Mouse (Mus musculus) c-Kit-positive CD71-positive TER-119-positive erythroid progenitor cells, embryonic 14.5 days (primary cell): Measurements from ENCODE around the gene Dnal1.
"Not testable (repeated sequence)": the region's sequence is repeated elsewhere in the genome, so short reads cannot be mapped to it uniquely, and the experiment has no call there.

Experiments used
- DNase-seq: peaks from one replicate; pipeline ENCODE4 v3.0.0-alpha.2; 2013; ENCODE audit warnings: low spot score

The Dnal1 gene

GRCm38 (mm10) chr12:84114153-84114994, at the start of gene Dnal1:
Dnal1 (plus strand) TSS chr12:84114366.
- peak; percentile 60 for DNase-seq

DNA sequence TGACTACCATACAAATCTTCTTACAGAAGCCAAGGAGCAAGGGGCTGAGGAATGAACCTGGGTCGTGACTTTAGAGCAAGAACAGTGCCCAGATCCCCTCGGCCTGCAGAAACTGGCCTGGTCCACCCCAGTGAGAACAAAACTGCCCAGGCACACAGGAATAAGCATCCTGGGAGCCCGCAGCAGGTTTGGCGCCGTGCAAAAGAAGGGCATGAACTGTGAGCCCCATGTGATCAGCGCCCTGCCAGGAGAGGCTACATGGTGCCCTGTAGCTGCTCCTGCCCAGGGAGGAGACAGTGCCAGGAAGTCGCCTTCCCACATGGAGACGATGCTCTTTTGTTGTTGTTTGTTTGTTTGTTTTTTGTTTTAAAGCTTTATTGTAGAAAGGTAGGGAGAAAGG, 49.5 kb upstream of the Dnal1 start:
- no peak for DNase-seq

GRCm38 (mm10) chr12:84067752-84068151, 46.4 kb upstream of the Dnal1 start:
- DNase-seq = no peak

DNA sequence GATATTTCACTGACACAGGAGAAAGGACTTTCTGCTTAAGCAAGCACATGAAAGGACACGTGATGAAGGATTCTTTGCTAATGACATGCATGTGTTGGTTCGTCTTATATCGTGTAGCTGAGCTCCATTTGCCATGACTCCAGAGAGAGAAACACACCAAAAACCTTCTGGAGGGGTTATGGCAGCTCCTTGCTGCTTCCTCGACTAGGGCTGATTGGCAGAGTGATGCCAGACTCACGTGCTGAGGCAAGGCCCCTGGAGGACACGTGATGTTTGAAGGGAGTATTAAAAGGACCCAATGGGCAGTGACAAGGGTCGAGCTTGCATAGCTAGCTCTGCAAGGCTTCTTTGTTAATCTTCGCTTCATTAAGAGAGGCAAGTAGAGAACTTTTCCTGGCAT, 45.9 kb upstream of the Dnal1 start:
- DNase-seq = no peak

- DNase-seq = no peak
These were observed 45.2 kb upstream of the Dnal1 start, which contains the start of gene Acot5 for GRCm38 (mm10) chr12:84068986-84069385. Acot5 (plus strand) TSS chr12:84069325.

- not testable (repeated sequence) for DNase-seq
These were observed 44.6 kb upstream of the Dnal1 start for GRCm38 (mm10) chr12:84069582-84069981.

DNA sequence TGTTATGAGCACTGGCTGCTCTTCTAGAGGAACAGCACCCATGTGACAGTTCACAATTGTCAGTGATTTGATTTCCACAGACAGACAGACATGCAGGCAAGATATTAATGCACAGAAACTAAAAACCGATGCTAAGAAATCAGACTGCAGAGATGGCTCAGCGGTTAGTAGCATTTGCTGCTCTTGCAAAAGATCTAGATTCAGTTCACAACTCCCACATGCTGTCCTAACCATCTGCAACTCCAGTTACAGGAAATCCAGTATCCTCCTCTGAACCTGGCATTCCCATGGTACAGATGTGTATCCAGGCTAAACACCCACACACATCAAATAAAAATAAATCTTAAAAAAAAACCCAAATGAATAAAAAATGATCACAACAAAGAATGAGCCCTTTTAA, 42.5 kb upstream of the Dnal1 start:
- no peak for DNase-seq

- DNase-seq = no peak
These were observed 36.7 kb upstream of the Dnal1 start for GRCm38 (mm10) chr12:84077371-84077990.

GRCm38 (mm10) chr12:84083842-84084241, 30.3 kb upstream of the Dnal1 start:
- no peak for DNase-seq

GRCm38 (mm10) chr12:84084581-84084980, 29.6 kb upstream of the Dnal1 start:
- DNase-seq = no peak

DNA sequence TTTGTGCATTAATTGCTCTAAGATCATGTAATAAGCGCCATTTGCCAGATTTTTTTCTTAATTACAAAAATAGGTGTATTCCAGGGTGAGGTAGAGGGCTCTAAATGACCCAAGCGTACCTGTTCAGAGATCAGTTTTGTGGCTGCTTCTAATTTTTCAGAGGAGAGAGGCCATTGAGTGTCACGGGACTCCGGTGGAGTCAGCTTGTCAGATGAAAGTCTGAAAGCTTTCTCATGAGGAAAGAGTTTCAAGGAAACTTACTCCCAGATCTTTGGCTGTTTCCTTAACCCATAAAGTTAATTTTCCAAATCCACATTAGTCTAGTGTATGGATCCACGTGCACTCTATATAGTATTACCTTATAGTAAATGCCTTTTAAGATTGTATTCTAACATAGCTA, 19.5 kb upstream of the Dnal1 start:
- not testable (repeated sequence) for DNase-seq

- no peak for DNase-seq
These were observed 14.6 kb upstream of the Dnal1 start for GRCm38 (mm10) chr12:84099605-84100004.

GRCm38 (mm10) chr12:84100071-84100470, 14.1 kb upstream of the Dnal1 start:
- DNase-seq = no peak

DNA sequence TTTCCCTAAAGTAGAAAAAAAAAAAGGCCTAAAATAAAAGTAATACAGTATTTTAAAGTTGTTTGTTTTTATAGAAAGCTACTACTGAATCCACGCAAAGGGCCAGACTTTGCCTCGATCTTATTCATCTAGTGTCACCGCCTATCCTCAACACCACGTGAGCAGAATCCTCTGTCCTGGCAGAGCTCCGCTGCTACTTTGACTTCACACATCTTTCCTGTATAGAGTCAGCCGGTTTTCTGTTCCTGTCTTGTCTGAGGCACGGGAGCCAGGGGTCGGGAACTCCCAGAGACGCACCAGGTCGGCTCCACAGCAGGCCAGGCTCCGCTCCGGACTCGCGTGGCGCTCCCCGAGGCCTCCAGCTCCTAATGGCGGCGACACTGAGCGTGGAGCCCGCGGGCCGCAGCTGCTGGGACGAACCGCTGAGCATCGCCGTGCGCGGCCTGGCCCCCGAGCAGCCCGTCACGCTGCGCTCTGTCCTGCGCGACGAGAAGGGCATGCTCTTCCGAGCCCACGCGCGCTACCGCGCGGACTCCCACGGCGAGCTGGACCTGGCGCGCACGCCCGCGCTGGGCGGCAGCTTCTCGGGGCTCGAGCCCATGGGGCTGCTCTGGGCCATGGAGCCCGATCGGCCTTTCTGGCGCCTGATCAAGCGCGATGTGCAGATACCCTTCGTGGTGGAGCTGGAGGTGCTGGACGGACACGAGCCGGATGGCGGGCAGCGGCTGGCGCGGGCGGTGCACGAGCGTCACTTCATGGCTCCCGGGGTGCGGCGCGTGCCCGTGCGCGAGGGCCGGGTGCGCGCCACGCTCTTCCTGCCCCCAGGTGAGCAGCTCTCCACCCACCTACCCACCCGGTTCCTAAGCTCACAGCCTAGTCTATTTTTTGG, 13.3 kb upstream of the Dnal1 start, which contains the start of gene Acot6:
TSS of gene Acot6 (plus strand) at position 51 of the 889 bp plus-strand sequence.
- peak; percentile 55 for DNase-seq

DNA sequence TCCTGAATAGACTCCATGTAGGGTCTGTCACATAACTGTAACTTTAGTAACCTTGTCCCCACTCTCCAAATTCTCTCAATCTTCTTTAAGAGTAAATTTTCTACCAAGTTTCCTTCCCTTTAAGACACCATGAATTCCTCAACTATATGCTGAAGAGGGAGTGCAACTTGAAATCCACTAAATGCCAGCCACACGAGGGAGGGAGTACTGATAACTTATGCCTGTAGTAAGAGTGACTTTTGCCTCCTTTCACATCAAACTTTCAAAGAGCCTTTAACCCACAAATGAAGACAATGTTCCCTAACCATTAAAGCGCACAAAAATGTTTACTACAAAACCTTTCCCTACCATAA, 12.7 kb upstream of the Dnal1 start:
- DNase-seq = no peak

DNA sequence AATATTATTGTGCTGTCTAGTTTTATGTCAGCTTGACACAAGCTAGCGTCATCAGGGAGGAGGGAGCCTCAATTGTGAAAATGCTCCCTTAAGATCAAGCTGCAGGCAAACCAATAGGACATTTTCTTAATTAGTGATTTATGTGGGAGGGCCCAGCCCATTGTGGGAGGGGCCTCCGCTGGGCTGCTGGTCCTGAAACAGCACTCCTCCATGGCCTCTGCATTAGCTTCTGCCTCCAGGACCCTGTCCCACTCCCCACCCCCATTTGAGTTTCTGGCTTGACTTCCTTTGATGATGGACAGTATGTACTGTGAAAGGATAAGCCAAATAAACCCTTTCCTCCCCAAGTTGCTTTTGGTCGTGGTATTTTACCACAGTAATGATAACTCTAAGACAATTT, 7.2 kb upstream of the Dnal1 start:
- no peak for DNase-seq

DNA sequence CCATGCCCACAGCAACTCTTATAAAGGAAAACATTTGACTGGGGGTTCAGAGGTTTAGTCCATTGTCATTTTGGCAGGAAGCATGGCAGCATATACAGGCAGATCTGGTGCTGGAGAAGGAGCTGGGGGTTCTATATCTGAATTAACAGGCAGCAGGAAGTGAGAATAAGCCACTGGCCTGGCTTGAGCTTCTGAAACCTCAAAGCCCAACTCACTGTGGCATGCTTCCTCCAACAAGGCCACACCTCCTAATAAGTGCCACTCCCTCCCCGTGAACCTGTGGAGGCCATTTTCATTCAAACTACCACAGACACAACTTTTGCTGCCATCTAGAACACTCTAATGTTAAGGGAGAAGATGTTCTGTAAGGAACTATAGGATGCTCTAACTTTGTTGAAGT, 6.5 kb upstream of the Dnal1 start:
- no peak for DNase-seq

GRCm38 (mm10) chr12:84109924-84110323, 4.2 kb upstream of the Dnal1 start:
- no peak for DNase-seq

- no peak for DNase-seq
These were observed 3.4 kb upstream of the Dnal1 start for GRCm38 (mm10) chr12:84110814-84111213.

GRCm38 (mm10) chr12:84113676-84114075, 490 bp upstream of the Dnal1 start:
- no peak for DNase-seq

- no peak for DNase-seq
These were observed 5.4 kb downstream of the Dnal1 start for GRCm38 (mm10) chr12:84119584-84119983.

- DNase-seq = no peak
These were observed 11.7 kb downstream of the Dnal1 start for GRCm38 (mm10) chr12:84125892-84126291.
